Mouse (Mus musculus): ENCODE measurements around the gene Btbd1. TPM values are rescaled to one million over a fixed set of nuclear protein-coding genes. Genes with fewer than 3 reads are reported as not detected.
"Not testable (repeated sequence)": the region's sequence is repeated elsewhere in the genome, so short reads cannot be mapped to it uniquely, and the experiment has no call there.

Btbd1 gene
- polyA plus RNA-seq, 1 experiment from 2014 or later: 65.9 TPM

GRCm38 (mm10) chr7:81847777-81848176 lies 18.5 kb upstream of the Btbd1 start:
- H3K4me1 ChIP-seq: peaks cover 17% of the 10 kb centered on the region; the same call in 1 of the 2 replicates
- no peaks in the 10 kb centered on the region for H3K9me3 ChIP-seq
- H3K4me2 ChIP-seq (replicated peaks): no peak overlapping the region
- no peak overlapping the region for H3K4me3 ChIP-seq
- no peak for ATAC-seq (ENCODE audit: low FRiP score, low read depth)
- no peak overlapping the region for H3K27ac ChIP-seq
- H3K9ac ChIP-seq: no peak overlapping the region
- WGBS: 16% methylated on average over 4 of the region's 4 CpGs
- H3K27me3 ChIP-seq: no peaks in the 10 kb centered on the region
- no peaks in the 10 kb centered on the region for H3K36me3 ChIP-seq

- Histone ChIP-seq H3K27me3 (no peaks in the 10 kb centered on the region), H3K4me1 (peaks cover 17% of the 10 kb centered on the region; the same call in 1 of the 2 replicates), H3K4me2 (replicated peaks) (no peak overlapping the region), H3K36me3 (no peaks in the 10 kb centered on the region), H3K9ac (no peak overlapping the region), H3K4me3 (no peak overlapping the region), H3K27ac (no peak overlapping the region), H3K9me3 (no peaks in the 10 kb centered on the region)
- WGBS: 28% methylated on average over 8 of the region's 8 CpGs
- no peak for ATAC-seq (ENCODE audit: low FRiP score, low read depth)
These were observed 17.8 kb upstream of the Btbd1 start for GRCm38 (mm10) chr7:81847010-81847409.

GRCm38 (mm10) chr7:81846008-81846407 lies 16.8 kb upstream of the Btbd1 start:
- no peak overlapping the region for H3K9ac ChIP-seq
- H3K9me3 ChIP-seq: no peaks in the 10 kb centered on the region
- WGBS: 82% methylated on average over 8 of the region's 8 CpGs
- H3K27ac ChIP-seq: no peak overlapping the region
- H3K4me1 ChIP-seq: peaks cover 17% of the 10 kb centered on the region; the same call in 1 of the 2 replicates
- ATAC-seq (ENCODE audit: low FRiP score, low read depth): no peak
- H3K4me2 ChIP-seq (replicated peaks): no peak overlapping the region
- no peaks in the 10 kb centered on the region for H3K27me3 ChIP-seq
- H3K4me3 ChIP-seq: no peak overlapping the region
- no peaks in the 10 kb centered on the region for H3K36me3 ChIP-seq

- H3K4me2 ChIP-seq (replicated peaks): no peak overlapping the region
- no peak overlapping the region for H3K9ac ChIP-seq
- WGBS: 63% methylated on average over 3 of the region's 3 CpGs
- H3K4me3 ChIP-seq: no peak overlapping the region
- H3K36me3 ChIP-seq: no peaks in the 10 kb centered on the region
- no peak overlapping the region for H3K27ac ChIP-seq
- H3K27me3 ChIP-seq: no peaks in the 10 kb centered on the region
- H3K9me3 ChIP-seq: no peaks in the 10 kb centered on the region
- H3K4me1 ChIP-seq: peaks cover 17% of the 10 kb centered on the region; the same call in 1 of the 2 replicates
- ATAC-seq (ENCODE audit: low FRiP score, low read depth): no peak
These were observed 16.1 kb upstream of the Btbd1 start for GRCm38 (mm10) chr7:81845313-81845712.

GRCm38 (mm10) chr7:81844801-81845200 lies 15.6 kb upstream of the Btbd1 start:
- no peak for ATAC-seq (ENCODE audit: low FRiP score, low read depth)
- WGBS: 46% methylated on average over 11 of the region's 11 CpGs
- Histone ChIP-seq H3K4me2 (replicated peaks) (no peak overlapping the region), H3K4me1 (peaks cover 17% of the 10 kb centered on the region; the same call in 1 of the 2 replicates), H3K27me3 (no peaks in the 10 kb centered on the region), H3K27ac (no peak overlapping the region), H3K4me3 (no peak overlapping the region), H3K36me3 (no peaks in the 10 kb centered on the region), H3K9me3 (no peaks in the 10 kb centered on the region), H3K9ac (no peak overlapping the region)

GRCm38 (mm10) chr7:81843903-81844302 lies 14.7 kb upstream of the Btbd1 start:
- Histone ChIP-seq H3K27ac (no peak overlapping the region), H3K9ac (no peak overlapping the region), H3K4me1 (peaks cover 17% of the 10 kb centered on the region; the same call in 1 of the 2 replicates), H3K27me3 (no peaks in the 10 kb centered on the region), H3K9me3 (no peaks in the 10 kb centered on the region), H3K4me2 (replicated peaks) (no peak overlapping the region), H3K36me3 (no peaks in the 10 kb centered on the region), H3K4me3 (no peak overlapping the region)
- 89% methylated on average over 8 of the region's 8 CpGs for WGBS
- no peak for ATAC-seq (ENCODE audit: low FRiP score, low read depth)

- H3K9me3 ChIP-seq: no peaks in the 10 kb centered on the region
- H3K4me2 ChIP-seq (replicated peaks): no peak overlapping the region
- no peak overlapping the region for H3K4me3 ChIP-seq
- 66% methylated on average over 1 of the region's 1 CpGs for WGBS
- no peaks in the 10 kb centered on the region for H3K27me3 ChIP-seq
- H3K4me1 ChIP-seq: peaks cover 16% of the 10 kb centered on the region; the same call in 1 of the 2 replicates
- no peak overlapping the region for H3K27ac ChIP-seq
- ATAC-seq (ENCODE audit: low FRiP score, low read depth): no peak
- no peak overlapping the region for H3K9ac ChIP-seq
- H3K36me3 ChIP-seq: no peaks in the 10 kb centered on the region
These were observed 13.8 kb upstream of the Btbd1 start for GRCm38 (mm10) chr7:81842998-81843397.

- 91% methylated on average over 7 of the region's 7 CpGs for WGBS
These were observed 12.9 kb upstream of the Btbd1 start for GRCm38 (mm10) chr7:81842141-81842540.

GRCm38 (mm10) chr7:81841439-81841838 lies 12.2 kb upstream of the Btbd1 start:
- Histone ChIP-seq H3K9me3 (no peaks in the 10 kb centered on the region), H3K4me1 (0 out of 2 replicates have a peak, but pooled peaks cover 3% of the 10 kb centered on the region), H3K27me3 (no peaks in the 10 kb centered on the region), H3K36me3 (no peaks in the 10 kb centered on the region), H3K4me3 (no peak overlapping the region), H3K4me2 (replicated peaks) (no peak overlapping the region), H3K9ac (no peak overlapping the region), H3K27ac (no peak overlapping the region)
- no peak for ATAC-seq (ENCODE audit: low FRiP score, low read depth)
- 89% methylated on average over 6 of the region's 6 CpGs for WGBS

More at GRCm38 (mm10) chr7:81842141-81842540, 12.9 kb upstream of the Btbd1 start:
- H3K36me3 ChIP-seq: no peaks in the 10 kb centered on the region
- no peak for ATAC-seq (ENCODE audit: low FRiP score, low read depth)
- no peak overlapping the region for H3K4me2 ChIP-seq (replicated peaks)
- no peak overlapping the region for H3K4me3 ChIP-seq
- H3K27me3 ChIP-seq: no peaks in the 10 kb centered on the region
- no peak overlapping the region for H3K27ac ChIP-seq
- H3K4me1 ChIP-seq: peaks cover 10% of the 10 kb centered on the region; the same call in 1 of the 2 replicates
- H3K9ac ChIP-seq: no peak overlapping the region
- H3K9me3 ChIP-seq: no peaks in the 10 kb centered on the region

GRCm38 (mm10) chr7:81840661-81841181 lies 11.5 kb upstream of the Btbd1 start:
- no peak for ATAC-seq (ENCODE audit: low FRiP score, low read depth)
- H3K9me3 ChIP-seq: 0 out of 2 replicates have a peak, but pooled peaks cover 3% of the 10 kb centered on the region
- 64% methylated on average over 7 of the region's 7 CpGs for WGBS
- no peak overlapping the region for H3K27ac ChIP-seq
- no peaks in the 10 kb centered on the region for H3K36me3 ChIP-seq
- H3K4me2 ChIP-seq (replicated peaks): no peak overlapping the region
- no peak overlapping the region for H3K9ac ChIP-seq
- no peaks in the 10 kb centered on the region for H3K27me3 ChIP-seq
- 0 out of 2 replicates have a peak, but pooled peaks cover 2% of the 10 kb centered on the region for H3K4me1 ChIP-seq
- no peak overlapping the region for H3K4me3 ChIP-seq

GRCm38 (mm10) chr7:81839746-81840145 lies 10.5 kb upstream of the Btbd1 start:
- H3K36me3 ChIP-seq: no peaks in the 10 kb centered on the region
- H3K4me1 ChIP-seq: no peaks in the 10 kb centered on the region
- no peak overlapping the region for H3K9ac ChIP-seq
- H3K4me3 ChIP-seq: no peak overlapping the region
- WGBS: 63% methylated on average over 6 of the region's 6 CpGs
- no peak overlapping the region for H3K4me2 ChIP-seq (replicated peaks)
- no peak overlapping the region for H3K27ac ChIP-seq
- no peak for ATAC-seq (ENCODE audit: low FRiP score, low read depth)
- H3K9me3 ChIP-seq: 0 out of 2 replicates have a peak, but pooled peaks cover 3% of the 10 kb centered on the region
- no peaks in the 10 kb centered on the region for H3K27me3 ChIP-seq

- H3K9me3 ChIP-seq; H3K4me2 ChIP-seq (replicated peaks); H3K9ac ChIP-seq; ATAC-seq (ENCODE audit: low FRiP score, low read depth); H3K27ac ChIP-seq; H3K4me3 ChIP-seq; H3K27me3 ChIP-seq; H3K36me3 ChIP-seq; H3K4me1 ChIP-seq: not testable (repeated sequence)
- 84% methylated on average over 5 of the region's 5 CpGs for WGBS
These were observed 8.5 kb upstream of the Btbd1 start for GRCm38 (mm10) chr7:81837771-81838170.

GRCm38 (mm10) chr7:81835430-81835829 lies 6.2 kb upstream of the Btbd1 start:
- Histone ChIP-seq H3K4me2 (replicated peaks) (no peak overlapping the region), H3K4me1 (no peaks in the 10 kb centered on the region), H3K4me3 (no peak overlapping the region), H3K9me3 (0 out of 2 replicates have a peak, but pooled peaks cover 3% of the 10 kb centered on the region), H3K27me3 (no peaks in the 10 kb centered on the region), H3K27ac (no peak overlapping the region), H3K36me3 (no peaks in the 10 kb centered on the region), H3K9ac (no peak overlapping the region)
- WGBS: 71% methylated on average over 5 of the region's 5 CpGs
- no peak for ATAC-seq (ENCODE audit: low FRiP score, low read depth)

Measured in limb, embryonic 13.5 days (tissue).